Mouse (Mus musculus) urinary bladder, postnatal 25 days (tissue): Measurements from ENCODE around the gene Syt14.

Experiments used
- DNase-seq: peaks from one replicate; pipeline ENCODE4 v3.0.0; 2022; ENCODE audit warnings: low spot score

Gene Syt14

DNA sequence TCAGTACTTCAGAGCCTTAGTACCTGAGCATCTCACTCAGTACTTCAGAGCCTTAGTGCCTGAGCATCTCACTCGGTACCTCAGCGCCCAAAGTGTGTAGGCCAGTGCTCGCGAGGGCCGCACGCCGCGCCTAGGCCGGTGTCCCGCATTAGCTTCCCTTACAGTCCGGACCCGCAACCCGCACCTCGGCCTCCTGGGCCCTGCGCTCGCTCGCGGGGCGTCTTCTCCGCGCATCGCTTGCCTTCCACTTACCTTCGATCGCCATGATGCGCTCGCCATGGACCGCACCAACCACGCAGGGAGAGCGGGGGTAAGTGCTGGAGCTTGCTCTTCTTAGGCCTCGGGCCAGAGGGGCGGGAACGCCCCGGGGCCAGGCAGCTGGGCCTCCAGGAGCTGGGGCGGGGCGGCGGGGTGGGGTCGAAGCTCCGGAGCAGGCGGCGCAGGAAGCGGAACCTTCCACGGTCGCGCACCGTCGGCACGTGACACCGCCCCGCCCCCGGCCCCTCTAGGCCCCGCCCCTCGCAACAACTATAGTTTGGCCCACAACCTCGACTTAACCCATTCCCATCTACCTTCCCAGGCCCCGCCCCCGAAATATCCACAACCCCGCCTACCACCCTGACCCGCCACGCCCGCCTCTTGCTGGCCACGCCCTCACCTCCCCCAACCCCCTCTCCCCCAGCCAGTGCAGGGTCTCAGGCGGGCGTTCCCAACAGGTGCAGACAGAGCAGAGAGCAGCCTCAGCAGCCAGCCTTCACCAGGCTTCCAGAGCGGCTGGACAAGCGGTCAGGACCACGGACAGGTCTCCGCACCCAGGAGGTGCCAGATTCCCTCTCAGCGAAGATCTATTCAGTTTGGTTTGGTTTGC, at the start of gene Syt14:
Gene Syt14, minus strand, starts transcription at position 405 of the 868 bp plus-strand sequence.
- peak; percentile 55 for DNase-seq

DNA sequence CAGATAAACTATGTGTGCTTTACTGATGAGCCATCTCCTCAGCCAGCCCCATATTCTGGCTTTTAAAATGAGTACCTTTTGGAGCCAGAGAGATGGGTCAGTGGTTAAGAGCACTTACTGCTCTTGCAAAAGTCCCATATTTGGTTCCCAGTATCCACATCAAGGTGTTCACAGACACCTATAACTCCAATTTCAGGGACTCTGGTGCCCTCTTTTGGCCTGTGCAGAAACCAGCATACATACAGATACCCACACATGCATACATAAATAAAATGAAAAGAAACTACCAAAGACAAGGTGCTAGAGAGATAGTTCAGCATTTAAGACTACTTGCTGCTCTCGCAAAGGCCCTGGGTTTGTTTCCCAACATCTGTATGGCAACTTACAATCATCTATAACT, 48.4 kb upstream of the Syt14 start:
- no peak for DNase-seq

DNA sequence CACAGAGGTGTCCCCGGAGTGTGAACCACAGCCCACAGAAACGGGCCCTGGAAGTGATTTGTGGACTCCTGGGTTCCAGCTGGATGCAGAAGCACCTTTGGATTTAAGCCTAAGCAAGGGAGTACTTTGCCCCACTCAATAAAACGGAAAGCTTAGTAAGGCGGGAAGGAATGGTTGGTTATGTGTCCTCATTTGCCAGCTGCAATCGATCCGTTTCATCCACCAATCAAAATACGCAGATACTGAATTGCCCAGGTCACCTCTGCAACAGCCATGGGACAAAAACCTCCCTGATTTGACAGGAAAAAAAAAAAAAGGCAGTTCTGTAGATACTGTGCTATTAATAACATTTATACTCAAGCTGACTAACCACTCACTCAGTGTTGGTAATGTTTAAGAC, 47.5 kb upstream of the Syt14 start:
- no peak for DNase-seq

DNA sequence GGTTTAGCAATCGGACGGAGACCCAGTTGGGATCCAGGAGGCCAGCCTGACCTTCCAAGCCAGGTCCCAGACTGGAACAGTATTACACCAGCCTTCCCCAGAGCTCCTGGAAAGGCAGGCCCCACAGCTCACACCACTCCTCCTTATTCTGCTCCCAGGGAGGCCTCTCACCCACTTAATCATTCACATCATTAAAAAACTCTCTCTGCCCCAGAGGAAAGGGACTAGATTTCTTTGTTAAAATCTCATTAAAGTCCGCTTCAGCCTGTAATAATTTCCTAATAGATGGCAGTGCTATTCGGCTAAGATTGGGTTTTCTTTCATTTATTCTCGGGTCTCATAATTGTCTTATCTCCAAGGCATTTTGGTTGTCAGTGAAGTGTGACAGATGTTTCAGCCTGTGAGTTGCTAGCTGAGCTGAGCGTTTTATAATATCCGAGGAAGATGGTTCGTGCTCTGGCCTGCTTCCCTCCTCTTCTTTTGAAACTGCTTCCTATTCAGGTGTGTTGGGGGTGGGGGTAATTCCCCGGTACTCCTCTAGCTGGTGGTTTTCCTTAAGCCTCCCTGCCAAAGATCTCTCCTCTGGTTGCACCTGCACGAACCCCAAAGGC, 46.8 kb upstream of the Syt14 start:
- no peak for DNase-seq

DNA sequence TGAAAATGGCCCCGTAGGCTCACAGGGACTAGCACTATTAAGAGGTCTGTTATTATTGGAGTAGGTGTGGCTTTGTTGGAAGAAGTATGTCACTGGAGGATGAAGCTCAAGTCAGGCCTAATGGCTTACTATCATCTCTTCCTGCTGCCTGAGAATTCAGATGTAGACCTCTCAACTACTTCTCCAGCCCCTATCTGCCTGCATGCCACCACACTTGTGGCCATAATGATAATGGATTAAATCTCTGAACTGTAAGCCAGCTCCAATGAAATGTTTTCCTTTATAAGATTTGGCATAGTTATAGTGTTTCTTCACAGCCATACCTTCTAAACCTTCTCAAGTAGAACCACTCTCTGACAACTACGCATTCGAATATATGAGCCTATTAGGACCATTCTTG, 27.0 kb upstream of the Syt14 start:
- no peak for DNase-seq

DNA sequence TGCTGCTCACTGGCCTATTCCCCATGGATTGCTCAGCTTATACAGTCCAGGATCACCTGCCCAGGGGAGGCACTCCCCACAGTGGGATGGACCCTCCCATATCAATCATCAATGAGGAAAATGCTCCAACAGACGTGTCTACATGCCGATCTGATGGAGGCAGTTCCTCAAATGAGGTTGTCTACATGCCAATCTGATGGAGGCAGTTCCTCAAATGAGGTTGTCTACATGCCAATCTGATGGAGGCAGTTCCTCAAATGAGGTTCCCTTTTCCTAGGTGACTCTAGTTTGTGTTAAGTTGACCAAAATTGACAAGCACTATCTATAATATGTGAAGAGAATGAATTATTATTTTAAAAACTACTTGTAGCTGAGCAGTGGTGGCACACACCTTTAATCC, 24.6 kb upstream of the Syt14 start:
- no peak for DNase-seq

DNA sequence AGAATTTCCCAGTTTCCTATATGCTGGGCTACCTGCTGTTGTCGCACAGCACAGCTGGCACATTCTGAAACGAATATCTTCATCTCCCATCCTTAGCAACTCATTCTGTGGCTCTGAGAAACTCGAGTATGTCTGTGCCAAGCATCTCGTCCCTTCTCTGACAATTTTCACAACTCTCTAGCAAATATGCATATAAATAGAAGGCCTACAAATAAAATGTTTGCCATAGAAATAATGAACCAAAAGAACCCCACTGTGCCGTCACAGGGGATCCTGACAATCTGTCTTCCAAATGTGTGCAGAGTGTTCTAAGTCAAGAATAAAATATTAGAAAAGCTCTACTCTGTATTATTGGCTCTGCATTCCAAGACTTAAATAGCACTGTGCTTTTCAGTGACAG, 24.0 kb upstream of the Syt14 start:
- DNase-seq = no peak

DNA sequence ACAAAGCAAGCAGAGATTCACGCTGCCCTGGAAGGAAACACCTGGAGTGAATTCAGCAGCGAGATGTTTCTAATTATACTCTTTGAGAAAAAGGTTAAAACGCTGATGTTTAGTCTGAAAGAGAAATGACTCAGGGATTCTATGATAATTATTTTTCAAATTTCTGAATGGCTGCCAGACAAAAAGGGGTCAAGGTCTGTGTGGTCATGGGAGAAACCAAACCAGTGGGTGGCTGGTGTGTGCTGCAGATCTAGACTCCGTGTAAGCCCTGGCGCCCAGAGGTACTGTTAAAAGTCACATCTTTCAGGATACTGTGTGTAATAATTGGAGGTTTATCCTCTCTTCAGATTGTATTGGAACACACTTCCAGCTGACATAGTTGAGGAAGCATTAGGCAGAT, 18.8 kb upstream of the Syt14 start:
- DNase-seq = no peak

DNA sequence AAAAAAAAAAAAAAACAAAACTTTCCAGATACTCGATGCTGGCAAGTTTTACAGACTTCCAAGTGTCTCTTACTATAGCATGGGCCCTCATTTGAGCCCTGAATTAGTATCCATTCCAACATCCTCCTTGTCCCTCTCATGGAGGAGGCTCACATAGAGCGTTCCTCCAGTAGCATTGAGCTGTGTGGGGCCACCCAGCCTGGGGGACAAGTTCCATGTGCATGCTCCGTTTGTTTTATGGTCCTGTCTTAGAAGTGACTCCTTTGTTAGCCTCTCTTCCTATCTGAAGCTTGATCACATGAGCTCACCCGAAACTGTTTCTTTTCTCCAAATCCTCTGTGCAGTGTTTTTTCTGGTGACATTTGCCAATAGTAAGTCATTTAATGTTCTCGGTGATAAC, 17.5 kb upstream of the Syt14 start:
- DNase-seq = no peak

DNA sequence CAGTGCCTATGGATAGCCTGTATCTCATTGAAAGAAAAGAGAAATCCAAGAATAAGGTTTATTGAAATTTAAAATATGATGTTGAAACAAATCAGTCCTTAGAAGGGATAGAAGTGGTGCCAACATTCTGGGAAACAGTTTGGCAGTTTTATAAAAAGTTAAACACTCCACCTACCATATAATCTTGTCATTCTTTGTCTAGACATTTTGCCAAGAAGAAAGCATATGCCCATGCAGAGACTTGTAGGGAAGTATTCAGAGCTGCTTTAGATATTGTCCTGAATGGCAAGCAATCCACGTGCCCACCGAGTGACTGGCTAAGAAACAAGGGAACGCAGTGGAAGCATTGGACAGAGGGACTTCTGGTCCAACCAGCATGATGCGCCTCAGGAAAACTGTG, 12.0 kb upstream of the Syt14 start:
- no peak for DNase-seq

DNA sequence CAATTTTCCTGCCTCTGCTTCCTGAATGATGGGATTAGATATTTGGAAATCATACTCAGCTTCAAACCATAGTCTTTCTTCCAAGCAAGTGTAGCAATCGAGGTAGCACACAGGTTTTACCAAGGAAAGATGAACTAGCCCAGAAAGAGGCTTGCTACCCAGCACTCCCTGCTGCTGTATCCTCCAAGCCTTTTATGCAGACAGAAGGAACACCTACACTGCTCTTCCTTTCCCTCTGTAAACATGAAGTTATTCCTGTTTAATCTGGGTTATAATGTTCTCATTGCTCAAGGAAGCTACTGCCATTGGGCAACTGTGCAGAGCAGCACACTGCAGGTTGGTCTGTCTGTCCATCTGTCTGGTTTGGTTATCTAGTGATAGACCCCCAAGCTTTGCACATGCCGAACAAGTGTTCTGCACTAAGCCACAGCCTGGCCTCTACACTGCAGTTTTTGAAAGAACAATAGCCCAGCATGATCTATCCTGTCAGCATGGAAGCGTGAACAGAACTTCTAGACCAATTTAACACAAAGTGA, 7.3 kb upstream of the Syt14 start:
- DNase-seq = no peak

DNA sequence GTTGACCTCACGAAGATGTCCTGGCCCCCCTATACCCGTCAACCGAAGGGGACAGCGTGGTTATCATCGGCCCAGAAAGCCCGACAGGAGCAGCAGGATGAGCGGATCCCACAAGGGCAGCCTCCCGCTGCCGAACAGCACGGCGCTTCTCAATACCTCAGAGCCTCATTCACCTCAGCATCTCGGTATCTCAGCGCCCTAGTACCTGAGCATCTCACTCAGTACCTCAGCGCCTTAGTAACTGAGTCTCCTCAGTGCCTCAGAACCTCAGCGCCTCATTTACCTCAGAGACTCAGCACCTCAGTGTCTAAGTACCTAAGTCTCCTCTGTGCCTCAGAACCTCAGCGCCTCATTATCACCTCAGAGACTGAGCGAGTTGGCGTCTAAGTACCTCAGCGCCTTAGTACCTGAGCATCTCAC, 614 bp downstream of the Syt14 start:
- DNase-seq = no peak

DNA sequence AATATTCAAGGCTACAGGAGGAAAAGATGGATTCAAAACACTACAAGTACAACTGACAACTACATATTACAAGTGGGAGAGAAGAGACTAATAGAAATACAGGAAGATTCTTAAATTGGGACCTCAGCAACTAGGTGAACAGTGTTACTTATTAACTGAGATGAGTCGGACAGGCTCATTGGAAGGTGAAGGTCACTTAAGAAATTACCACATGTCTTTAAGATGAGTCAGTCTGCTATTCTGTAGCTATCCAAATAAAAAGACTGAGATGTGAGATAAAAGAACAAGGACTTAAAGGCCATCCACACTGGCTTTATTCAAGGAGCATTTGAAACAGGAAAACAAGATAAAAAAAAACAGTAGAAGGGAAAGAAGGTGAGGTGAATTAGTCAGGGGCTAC, 11.3 kb downstream of the Syt14 start:
- DNase-seq = no peak

DNA sequence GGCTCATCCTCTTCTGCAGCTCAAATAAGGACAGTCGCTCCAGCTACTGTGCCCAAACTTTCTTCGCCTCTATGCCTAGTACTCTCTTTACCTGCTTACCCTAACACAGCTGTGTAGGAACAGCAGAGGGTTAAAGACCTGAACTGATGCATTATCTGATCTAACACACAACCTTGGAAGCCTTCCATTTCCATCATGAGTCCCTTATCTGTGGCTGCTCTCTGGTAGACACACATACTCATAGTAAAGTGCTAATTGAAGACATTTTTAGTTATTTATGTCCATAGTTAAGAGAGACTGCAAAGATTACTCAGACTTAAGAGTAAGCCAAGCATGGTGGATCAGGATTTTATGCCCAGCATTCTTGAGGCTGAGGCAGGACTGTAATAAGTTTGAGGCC, 23.2 kb downstream of the Syt14 start:
- no peak for DNase-seq

DNA sequence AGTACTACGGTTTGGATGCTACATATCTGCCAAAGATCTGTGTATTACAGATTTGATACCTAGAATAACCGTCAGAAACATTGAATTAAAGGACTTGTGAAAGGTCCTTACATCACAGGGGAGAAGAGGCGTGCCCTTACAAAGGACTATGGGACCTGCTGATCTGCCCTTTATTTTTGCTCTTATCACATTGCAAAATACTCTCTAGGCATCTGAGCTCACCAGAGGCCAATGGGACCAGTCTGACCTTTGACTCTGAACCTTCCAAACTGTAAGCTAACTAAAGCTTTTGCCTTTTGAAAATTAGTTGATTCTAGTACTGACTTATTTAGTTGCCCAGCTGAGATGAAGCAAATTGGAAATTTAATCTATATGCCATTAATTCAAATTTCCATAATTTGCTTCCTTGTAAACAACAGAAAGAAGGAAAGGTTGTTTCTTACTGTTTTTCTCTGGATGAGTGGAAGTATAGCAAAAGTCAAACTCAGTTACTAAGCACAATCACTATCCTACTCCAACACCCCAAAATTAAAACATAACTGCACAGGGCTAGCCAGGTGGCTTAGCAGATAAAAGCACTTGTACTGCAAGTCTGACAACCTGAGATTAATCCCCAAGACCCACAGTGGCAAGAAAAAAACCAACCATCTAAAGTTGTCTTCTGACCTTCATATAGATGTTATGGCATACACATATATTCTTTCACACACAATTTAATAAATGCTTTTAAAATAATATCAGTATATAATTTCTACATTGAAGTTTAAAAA, 24.4 kb downstream of the Syt14 start:
- no peak for DNase-seq

DNA sequence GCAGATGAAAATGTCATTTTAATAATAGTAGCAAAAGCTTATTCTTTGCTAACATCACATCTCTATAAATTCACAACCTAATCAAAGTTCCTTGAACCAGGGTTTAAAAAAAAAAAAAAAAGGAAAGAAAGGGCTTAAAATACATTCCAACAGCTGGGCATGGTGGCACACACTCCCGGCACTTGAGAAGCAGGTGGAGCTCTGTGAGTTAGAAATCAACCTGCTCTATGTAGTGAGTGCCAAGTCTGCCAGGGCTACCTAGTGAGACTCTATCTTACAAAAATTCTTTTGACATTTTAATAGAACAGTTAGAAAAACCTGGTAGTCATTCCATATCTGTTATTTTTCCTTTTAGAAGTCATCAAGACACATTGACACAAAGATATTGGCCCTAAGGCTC, 31.0 kb downstream of the Syt14 start:
- no peak for DNase-seq

DNA sequence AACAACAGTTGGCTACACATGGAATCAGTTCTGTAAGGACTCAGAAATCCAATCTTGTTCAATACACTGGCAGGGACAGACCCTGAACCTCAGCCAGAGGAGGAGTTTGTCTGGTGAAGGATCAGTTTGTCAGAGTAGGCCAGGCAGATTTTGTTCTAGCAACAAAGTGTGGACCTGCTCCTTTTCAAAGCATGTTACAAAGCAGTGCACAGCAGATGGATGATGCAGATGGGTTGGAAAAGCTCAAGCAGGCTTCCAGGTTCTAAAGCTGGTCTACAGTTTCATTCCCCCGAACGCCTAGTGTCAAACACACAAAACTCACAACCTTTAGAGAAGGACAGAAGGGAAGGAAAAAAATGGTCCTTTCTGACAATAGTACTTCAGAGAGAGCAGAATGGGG, 31.6 kb downstream of the Syt14 start:
- DNase-seq = no peak

DNA sequence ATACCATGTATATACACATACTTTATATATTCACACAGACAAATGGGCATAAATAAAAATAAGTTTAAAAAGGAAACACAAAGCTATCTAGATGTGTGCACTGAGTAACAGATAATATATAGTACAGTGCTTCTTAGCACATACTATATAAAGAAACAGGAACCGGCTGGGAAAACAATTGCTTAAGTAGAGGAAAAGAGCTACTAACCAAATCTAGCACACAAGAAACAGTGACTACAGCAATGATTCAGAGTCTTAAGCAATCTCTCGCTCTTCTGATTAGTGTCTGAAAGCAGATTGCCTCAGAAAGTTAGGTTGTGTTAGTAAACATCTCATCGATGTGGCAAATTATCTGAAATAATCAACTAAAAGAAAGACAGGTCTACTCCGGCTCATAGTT, 33.3 kb downstream of the Syt14 start:
- no peak for DNase-seq

DNA sequence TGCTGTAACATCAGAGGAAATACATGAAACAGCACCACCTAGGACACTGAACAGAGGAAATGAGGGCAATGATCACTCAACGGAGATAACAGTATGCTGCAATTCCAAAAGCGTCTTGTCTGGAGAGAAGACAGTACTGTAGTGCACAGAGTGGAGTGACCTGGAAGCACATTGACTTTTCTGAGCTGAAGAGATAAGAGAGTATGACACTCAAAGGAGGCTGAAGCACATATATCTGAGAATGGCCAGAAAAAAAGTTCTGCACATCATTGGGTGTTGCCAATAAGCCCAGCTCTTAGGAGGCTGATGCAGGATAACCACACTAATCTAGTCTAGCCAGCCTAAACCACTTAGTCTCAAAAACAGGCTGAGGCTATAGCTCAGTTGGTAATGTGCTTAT, 34.0 kb downstream of the Syt14 start:
- no peak for DNase-seq

DNA sequence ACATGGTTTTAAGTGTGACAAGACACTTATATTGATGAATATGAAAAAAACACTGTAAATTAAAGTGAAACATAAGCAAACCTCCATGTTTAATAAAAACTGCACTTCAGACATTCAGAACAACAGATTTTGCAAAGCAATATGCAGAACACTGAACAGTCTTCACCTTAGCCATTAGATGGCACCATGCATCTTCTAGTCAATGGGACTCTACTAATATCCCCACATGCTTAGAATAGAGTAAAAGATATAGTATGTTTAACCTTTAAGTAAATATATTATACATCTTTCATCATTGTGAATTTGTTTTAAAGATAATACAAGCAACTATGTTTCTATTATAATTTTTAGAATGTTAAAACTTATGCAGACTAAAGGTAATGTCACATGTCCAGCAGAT, 34.7 kb downstream of the Syt14 start:
- DNase-seq = no peak

DNA sequence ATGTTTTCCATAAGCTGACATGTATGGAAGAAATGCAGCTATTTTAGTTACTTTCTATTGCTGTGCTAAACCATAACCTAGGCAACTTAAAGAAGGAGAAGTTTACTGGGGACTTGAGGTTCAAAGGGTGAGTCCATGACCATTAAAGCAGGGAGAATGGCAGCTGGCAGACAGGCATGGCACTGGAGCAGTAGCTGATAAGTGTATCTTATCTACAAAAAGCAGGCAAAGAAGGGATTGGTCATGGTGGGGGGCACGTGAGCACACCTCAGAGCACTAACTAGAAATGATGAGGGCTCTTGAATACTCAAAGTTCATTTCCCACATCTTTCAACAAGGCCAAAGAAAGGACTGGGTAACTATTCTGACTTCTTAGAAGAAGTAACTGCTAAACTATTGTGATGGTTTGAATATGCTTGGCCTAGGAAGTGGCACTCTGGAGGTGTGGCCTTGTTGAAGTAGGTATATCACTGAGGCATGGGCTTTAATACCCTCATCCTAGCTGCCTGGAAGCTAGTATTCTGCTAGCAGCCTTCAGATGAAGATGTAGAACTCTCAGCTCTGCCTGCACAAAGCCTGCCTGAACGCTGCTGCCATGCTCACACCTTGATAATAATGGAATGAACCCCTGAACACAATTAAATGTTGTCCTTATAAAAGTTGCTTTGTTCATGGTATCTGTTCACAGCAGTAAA, 41.2 kb downstream of the Syt14 start:
- no peak for DNase-seq

DNA sequence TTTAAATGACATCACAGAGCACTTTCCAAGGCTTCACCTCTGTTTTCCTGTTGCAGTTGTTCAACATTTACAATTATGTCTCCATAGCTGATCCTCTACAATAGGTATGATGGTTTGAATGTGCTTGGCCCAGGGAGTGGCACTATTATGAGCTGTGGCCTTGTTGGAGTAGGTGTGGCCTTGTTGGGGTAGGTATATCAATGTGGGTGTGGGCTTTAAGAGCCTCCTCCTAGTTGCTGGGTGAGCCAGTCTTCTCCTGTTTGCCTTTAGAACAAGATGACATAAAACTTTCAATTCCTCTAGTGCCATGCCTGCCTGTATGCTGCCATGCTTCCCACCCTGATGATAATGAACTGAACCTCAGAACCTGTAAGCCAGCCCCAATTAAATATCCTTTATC, 42.1 kb downstream of the Syt14 start:
- DNase-seq = no peak
